Mouse (Mus musculus) lung, postnatal 4 days (tissue): ENCODE results near the gene Wwc2.
A peak's percentile ranks its signal among the peaks of the same experiment; 100 is the strongest.

Experiments used
- DNase-seq, 2 experiments: peaks; one replicate each; pipeline ENCODE4 v3.0.0; 2021

Wwc2 gene

DNA sequence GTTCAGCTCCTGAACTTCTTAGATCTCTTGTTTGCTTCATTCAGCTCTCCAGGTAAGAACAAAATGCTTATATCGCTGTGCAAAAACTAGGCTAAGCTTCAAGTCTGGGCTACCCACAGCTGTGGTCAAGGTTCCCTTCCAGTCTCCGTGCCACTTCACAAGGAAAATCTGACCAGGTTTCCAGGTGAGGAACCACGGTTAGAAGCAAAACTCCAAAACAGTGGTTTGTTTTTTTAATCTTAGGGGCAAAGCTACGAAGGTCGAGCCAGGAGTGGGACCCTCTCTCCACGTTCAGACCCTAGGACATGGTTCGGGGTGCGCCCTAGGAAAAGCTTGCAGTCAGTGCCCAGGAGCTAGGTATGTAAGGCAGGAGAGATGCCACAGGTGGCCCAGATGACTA lies 1.5 kb downstream of the Wwc2 start:
- DNase-seq: no peak

DNA sequence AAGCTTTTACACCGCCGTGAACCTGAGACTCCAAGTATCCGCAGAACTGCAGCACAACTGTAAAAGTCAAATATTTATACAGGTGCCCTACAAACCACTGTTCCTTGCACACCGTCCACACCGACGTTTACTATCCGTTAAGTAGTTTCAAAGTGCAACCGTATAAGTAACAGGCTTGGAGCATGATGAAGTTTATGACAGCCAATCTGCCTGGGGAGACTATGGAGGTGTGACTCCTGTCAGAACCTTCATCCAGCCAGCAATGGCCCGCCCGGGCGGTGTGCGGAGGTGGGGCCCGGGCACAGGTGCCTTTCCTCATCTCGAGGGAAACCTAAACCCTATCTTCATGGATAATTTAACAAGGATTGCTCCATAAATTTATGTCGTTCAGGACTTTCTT lies 2.6 kb downstream of the Wwc2 start:
- no peak for DNase-seq

DNA sequence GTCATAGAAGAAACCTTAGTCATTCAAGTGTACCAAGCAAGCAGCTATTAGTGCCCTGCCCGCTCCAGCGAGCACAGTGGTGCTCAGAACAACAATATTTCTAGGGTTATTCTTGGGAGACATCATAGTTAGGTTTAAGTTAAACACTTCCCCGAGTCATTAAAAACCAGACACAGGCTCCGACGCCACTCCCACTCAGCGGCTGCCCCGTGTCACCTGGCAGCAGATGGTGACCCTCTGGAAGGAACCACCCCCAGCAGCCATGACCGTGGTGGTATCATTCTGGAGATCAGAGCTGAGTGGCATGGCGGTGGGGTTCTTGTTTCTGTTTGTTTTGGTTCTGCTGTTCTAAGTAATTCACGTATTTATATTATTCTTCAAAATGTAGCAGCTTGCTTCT lies 5.1 kb downstream of the Wwc2 start:
- DNase-seq: no peak

DNA sequence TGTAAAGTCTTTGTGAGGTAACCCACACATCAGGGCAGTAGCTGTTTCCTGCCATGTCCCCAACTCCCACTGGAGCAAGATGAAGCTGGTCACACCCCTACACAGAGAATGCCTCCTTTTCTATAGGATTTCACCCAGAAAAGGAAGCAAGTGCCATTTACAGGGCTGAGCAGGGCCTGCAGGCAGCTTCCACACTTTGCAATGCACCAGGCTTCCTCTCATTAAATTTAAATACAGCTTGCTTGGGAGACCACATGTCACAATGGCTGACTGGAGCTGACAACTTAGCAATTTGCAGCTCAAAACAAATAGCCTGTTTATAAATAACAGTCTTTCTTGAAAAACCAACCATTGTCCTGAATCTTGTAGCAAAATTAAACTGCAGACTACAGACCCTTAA lies 5.5 kb downstream of the Wwc2 start:
- no peak for DNase-seq

DNA sequence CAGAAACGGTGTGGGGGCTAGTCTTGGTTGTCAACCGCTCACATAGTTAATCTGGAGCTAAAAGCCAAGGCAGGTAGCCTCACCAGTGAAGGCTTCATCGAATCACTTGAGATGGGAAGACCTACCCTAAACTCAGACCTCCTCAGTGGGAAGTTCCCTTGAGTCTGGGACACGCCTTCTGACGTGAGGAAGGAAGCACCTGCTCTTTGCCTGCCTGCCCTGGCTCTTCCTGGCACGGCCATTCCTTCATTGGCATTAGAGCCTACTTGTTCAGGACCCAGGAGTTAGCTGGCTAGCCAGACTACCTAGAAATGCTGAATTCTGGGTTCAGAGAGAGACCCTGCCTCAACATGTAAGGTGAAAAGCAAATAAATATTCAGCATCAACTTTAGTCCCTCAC lies 9.6 kb downstream of the Wwc2 start:
- no peak for DNase-seq

DNA sequence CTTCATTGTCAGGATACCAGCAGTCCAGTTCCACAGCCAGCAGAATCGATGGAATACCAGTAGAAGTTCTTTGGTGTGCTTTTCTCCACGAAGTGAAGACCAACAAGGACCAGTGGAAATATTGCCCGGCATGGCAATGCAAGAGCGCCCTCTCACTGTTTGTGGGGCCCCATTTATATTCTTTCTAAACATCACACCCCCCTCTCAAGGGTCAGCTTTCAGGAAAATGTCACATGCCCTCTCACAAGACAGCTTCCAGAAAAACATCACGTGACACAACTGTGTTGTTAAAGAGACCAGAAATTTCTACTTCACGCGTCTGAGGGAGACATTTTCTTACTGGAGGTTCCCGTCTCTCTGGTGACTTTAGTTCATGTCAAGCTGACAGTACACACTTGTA lies 10.8 kb downstream of the Wwc2 start:
- DNase-seq: no peak

DNA sequence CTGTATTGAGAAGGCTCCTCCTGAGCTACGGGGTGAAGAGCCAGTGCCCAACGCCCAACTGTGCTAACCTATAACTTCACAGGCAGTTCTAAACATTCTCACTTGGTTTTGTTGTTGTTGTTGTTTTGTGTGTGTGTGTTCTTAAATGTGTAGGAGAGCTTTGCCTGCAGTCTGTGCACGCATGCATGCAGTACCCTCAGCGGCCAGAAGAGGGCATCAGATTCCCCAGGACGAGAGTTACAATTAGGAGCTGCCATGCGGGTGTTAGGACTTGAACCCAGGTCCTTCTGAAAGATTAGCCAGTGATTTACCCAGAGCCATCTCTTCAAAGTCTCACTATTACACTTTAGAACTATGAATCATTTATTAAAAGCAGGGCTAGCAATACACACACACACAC lies 12.0 kb downstream of the Wwc2 start:
- DNase-seq: peak in 1 of 2 experiments; percentile 44

DNA sequence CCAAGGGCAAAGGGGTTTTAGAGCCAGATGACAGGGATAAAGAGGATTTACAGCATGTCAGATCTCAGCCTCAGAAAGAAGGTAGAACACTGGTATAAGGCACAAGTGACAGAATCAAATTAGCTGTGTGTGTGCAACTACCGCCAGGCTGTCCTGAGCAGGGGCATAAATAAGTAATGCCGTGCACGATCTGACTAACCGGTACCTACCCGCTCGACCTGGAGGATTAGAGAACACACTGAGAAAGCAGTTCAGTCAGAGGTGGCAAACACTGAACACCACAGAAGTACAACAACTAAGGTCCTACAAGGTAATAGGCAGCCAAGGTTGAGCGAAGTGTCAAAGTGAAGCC lies 15.8 kb downstream of the Wwc2 start:
- DNase-seq: no peak

DNA sequence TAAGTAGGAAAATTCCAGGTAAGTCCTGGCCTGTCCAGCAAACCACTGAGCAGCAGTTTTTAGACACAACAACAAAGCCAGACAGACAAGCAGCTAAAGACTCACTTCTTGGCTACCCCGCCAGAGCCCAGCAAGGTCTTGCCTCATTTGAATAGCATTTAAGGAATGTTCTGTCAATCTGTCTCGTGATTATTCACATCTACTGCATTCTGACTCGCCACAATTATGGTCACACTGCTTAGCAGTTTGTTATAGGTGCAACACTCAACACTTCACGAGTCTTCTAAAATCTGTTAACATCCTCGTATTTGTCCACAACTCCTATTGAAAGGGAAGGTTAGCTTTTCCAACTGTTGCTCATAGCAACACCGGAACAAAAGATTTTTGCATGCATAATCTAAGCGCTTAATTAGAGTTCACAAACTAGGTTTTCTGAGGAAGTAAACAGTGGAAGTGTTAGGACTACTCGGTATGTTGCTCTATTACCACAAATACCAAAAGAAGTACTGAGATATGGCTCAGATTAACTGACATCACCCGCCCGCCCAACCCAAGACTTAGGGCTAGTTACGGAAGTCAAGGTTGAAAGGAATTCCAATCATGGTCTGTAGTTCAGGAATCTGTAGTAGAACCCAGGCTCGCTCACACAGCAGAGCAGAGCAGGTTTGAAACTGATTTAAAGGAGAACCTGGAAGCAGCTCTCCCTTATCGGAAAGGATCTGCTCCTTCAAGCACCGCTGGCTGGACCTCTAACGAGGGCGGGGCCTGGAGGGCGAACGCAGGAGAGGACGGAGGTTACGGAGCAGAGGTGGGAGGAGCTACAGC lies 16.4 kb downstream of the Wwc2 start:
- peak; percentile 60 to 67 for DNase-seq

DNA sequence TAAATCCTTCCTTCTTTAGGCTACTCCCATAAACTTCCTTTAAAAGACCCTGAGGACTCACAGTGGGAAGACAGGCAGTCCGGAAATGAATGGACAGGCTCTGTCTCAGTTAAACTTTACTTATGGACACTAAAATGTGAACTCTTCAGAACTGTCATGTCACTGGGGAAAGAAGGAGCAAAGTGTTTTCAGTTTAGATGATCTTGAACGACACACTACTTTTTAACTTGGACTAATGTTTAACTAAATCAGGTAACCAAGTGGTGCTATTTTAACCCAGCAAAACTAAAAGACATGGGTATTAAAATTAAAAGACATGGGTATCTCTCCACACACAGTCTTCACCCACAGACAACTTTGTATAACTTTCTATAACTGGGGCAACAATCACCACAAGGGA lies 19.6 kb downstream of the Wwc2 start:
- DNase-seq: no peak

DNA sequence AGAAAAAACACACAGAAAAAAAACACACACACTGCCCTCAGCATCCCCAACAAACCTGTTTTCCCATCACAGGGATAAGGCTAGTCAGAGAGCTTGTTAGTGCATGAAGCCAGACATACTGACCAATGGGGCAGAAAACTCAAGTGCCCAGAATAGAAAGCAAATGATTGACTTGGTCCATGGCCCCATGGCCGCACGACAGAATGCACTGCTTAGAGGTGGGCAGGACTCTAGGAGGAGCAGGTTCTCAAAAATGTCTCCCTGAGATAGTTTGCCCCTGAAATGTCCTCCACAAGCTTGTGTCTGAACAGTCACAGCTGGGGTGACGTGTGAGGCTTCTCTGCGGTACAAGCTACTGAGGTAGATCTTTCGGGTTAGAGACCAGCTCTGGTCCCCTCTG lies 20.1 kb downstream of the Wwc2 start:
- DNase-seq: no peak

DNA sequence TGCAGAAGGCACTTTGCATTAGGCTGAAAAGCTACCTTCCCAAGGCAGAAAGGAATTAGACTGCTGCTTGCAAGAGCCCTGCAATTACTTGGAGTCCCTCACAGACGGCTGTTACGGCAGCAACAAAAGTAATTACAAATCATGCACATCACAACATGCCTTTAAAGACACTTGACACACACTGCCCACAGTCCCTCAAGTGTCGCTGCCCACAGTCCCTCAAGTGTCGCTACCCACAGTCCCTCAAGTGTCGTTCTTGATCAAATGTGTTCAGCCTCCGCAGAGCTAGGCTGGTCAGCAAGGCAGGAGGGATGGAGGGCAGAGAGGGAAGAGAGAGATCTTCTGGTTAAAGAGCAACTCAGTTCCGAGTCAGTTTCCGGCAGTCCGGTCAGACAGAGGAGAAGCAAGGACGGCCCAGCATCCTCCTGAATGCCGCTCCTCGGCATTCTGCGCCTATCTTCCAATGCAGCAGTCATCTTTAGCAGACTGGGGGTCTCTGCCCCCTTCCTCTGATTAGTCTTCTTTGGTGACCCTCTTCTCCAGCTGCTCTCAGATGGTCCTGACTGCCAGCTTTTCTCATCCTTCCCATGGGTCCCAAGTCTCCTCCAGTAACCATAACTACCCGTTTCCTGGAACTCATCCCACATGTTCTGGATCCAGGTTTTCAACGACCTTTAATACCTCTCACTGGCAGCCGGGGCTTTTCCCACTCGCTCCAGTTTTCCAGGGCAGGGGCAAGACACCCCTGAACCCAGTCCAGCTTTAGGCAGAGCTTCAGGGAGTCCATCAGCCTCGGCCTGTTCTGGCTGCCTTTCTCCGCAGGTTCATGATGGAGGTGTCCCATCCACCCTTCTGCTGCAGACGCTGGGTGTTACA lies 23.4 kb downstream of the Wwc2 start:
- DNase-seq: no peak

DNA sequence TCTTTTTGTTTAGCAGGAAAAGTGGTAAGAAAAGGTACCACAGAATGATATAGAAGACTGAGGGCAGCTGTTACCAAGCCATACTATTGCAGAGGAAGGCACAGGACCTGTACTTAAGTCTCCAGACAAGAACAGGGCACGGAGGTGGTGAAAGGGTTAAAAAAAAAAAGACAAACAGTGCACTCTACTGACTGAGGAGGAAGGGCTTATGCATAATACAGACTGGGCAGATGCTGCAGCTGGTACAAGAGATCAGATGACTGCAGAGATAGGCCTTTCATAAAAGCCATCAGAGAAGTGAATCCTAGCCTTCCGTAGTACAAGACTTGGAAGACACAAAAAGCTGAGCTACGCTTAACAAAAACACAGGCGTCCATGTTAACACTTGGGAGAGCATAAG lies 28.2 kb downstream of the Wwc2 start:
- DNase-seq: no peak

DNA sequence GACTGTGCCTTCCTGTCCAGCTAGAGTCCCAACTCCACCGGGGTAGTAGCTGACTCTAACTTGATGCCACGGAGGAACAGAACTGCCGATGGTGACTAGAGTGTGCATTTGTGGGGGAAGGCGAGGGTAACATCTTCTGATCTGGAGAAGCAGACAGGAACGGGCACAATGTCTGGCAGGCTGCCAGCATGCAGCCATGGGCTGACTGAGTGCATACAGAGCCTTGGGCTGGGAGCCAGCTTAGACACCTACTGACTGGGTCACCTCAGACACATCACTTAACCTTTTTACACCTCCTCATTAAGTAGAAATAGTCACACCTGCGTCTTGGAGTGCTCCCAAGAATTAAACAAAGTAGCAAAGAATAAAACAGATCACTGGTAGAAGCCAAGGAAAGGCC lies 28.7 kb downstream of the Wwc2 start:
- peak; percentile 62 to 78 for DNase-seq

DNA sequence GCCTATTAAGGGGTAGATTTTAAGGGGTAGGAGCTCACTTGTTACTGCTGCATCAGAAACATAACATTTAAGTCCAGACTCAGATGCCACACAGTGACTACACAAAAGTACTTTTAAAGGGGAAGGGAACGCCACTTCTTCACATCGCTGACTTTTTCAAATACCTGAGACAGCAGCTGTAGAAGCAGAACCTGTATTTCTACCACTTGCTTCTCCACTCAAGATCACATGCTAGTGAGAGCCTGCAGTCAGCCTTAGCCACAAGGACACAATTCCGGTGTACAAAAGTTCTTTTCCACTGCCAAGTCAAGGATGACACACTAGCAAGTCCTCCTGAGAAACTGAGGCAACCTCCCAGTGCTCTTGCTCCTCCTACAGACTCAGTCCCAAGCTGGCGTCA lies 33.2 kb downstream of the Wwc2 start:
- DNase-seq: no peak

DNA sequence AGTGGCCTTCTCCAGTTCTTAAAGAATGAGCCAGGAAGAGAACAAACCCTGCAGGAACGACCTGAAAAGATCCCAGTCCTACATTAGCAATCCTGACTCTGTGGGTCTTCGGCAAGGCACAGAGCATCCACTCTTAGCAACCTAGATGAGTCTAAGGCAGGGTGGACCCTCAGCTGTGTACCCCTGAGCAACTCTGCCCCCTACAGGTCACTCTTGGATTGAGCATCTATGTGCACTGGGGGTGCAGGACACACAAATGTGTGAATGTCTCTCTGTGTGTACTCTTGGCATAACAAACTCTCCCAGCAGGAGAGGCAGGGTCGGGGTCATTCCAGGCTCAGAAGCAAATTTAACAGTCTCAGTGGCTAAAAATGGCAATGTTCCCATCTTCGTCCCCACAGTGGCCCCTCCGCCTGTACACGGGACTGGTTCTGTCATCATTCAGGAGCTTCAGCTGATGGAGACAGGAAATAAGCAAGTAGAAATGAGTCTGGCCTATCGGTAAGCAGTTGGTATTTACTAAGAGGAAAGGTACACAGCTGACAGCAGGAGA lies 39.3 kb downstream of the Wwc2 start:
- peak; percentile 34 to 55 for DNase-seq

DNA sequence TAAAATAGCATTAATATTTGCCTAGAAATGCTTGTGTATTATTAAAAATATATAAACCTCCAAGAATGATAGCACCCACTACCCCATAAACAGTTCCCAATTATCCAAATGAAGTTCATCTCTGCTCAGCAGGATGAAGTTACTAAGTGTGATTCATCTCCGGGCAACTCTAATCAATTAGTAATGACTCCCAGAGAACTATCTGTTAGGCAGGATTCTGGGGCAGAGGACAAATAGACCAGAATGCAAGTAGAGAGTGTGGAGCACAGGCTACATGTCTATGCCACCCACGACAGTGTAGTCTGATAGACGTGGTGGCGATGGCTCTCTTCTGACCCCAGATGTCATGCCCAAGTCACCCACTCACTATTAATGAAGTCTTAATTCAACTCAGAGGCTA lies 41.9 kb downstream of the Wwc2 start:
- no peak for DNase-seq

DNA sequence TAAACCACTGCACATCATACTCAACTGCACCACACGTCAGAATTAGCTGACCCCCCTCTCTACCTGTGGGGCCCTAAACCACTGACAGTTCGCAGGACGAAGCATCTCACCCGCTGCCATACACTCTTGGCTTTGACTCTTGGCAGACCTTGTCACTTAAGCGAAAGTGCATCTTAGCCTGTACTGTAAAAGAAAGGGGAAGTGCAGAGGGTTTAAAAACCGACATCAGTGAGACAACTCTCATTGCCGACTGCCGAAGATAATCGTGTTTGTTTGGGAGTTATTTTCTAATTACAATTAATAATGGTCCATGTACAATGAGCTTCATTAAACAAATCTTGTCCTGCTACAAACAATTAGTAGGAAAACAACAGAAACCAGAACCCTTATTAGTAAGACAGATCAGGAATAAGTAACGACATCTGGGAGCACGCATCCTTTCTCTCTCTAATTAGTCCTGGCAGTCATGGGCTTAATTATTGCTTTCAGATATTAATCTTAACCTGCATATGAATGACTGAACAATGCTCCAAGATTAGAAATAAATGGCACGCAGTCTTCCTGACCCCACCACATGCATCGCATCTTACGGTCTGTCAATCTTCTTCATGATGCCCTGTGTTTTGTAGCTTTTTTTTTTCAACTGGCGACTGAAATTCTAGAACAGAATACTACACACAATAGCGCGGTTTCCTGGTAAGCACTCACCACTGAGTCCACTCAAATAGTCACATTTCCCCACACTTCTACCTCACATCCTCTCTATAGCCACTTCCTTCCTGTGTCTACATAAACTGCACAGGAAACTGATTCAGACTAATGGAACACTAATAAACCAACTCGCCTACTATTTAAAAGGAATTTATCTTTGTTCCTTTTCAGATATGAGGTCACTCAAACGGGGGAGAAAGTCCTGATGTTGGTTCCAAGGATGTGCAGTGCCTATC lies 42.8 kb downstream of the Wwc2 start:
- DNase-seq: no peak

DNA sequence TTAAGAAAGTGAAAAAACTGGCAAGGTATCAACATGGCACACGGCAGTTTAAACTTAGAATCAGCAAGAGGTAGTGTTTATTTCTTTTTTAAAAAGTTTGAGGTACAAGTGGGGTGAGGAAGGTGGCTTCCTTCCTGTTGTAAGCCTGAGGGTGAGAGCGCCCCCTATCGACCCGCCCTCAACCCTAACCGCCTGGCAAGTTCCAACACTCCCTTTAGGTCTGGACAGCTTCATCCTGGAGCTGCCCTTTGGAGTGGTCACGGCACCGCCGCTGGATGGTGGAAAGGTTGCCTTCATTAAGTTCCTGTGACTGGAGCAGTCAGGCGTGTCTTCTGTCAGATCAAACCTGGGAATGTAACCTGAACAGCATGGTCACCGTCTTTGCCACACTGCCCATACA lies 47.7 kb downstream of the Wwc2 start:
- DNase-seq: no peak

DNA sequence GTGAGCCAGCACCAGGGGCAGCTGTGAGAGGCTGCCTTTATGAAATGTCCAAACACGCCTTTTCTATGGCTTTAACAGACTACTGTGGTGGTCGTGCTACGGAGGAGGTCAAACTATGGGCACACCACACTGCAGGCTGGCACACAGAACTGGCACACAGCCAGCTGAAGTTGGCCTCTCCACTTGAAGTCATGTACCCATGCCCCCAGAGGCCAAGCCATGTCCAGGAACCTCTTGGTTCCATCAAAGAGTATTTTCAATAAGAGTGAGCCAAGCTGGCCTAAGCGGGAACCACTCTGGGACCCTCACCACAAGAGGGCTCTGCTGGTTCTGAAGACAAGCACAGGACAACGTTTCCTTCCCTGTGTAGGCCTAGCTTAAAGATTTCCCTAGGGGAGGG lies 49.7 kb downstream of the Wwc2 start:
- peak; percentile 49 to 66 for DNase-seq

DNA sequence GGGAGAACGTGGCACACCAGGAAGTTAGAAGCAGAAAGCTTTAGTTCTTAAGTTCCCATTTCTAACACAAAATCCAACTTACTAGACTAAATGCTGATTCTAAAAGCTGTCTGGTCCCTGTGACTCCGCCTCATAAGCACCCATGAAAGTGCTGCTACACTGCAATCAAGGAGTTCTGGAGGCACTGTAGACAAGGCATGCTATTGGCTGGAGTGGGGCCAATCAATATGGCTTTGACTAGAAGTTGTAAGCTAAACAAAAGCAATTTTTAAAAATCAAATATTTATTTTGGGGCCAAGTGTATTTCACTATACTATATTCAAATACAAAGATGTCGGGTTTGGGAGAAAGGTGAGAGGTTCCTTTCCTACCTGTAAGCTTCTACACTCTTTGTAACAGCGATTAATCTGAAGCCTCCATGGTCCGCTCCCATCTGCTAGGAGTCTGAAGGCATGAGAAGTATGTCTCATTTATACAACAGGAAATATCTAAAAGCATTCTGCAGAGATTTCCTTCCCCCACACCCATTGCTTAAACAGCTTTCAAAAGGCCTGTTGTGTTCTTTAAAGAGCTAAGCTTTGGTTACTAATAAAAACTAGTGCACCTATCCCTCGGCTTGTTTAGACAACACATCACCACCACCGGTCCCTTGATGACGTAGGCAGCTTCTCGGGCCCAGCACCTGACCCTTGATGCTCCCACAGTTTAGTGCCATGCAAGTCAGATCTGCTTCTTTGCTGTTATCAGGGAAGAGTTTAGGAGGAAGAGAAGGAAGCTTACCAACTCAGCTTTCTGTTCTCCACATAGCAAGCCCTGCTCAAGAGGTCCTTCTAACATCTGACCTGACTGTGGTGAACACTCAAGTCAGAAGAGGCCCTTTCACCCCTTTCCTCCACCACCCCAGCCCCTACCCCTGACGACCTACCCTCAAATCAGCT lies 50.5 kb downstream of the Wwc2 start:
- DNase-seq: peak in 1 of 2 experiments; percentile 49

DNA sequence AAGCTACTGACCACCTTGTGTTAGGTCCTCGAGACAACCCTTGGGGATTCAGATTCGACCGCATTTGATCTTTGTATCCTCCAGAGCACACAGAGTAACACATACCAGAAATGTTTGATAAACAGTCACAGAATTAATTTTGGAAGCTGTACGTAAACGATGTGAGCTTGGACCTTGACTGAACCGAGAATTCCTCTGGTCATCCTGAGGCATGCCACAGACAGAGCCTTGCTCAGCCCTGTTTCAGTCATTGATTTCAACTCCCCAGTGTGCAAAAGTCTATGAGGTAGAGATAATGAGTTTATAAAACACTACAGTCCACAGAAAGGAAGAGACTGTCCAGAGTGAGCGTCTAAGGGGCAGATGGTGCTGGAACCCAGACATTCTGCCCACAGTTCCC lies 51.5 kb downstream of the Wwc2 start:
- DNase-seq: no peak
